Mouse (Mus musculus) testis, adult 2 months (tissue): ENCODE measurements around the gene Lrguk. TPM values are rescaled to one million over a fixed set of nuclear protein-coding genes. Genes with fewer than 3 reads are reported as not detected.

ENCODE experiments used
- H3K27ac ChIP-seq: fragments of 200-500 bp; 2 replicates; pipeline ENCODE4 v1.5.1; 2012; ENCODE audit warnings: low read depth, low read length; ENCODE audit not compliant: control insufficient read depth, insufficient read depth
- H3K27me3 ChIP-seq: fragments of 200-500 bp; 2 replicates; pipeline ENCODE4 v1.6.1; 2012; ENCODE audit warnings: mild to moderate bottlenecking, low read length, moderate library complexity; ENCODE audit not compliant: control insufficient read depth, insufficient read depth
- H3K36me3 ChIP-seq: fragments of 200-500 bp; 2 replicates; pipeline ENCODE4 v1.6.1; 2012; ENCODE audit warnings: mild to moderate bottlenecking, low read length; ENCODE audit not compliant: control insufficient read depth, insufficient read depth
- H3K4me1 ChIP-seq: fragments of 200-500 bp; 2 replicates; pipeline ENCODE4 v1.6.1; 2012; ENCODE audit warnings: low read length; ENCODE audit not compliant: control insufficient read depth, insufficient read depth
- H3K4me3 ChIP-seq: fragments of 200-500 bp; 2 replicates; pipeline ENCODE4 v1.5.1; 2012; ENCODE audit warnings: low read depth, mild to moderate bottlenecking, low read length, moderate library complexity, mixed read lengths; ENCODE audit not compliant: control insufficient read depth
- CTCF ChIP-seq: fragments of 200-500 bp; IDR thresholded peaks from 2 replicates; pipeline ENCODE4 v1.5.1; 2012; ENCODE audit warnings: low read depth, mild to moderate bottlenecking, inconsistent platforms, low read length, moderate library complexity; ENCODE audit not compliant: control insufficient read depth, insufficient read depth, insufficient replicate concordance
- POLR2A ChIP-seq: fragments of 200-500 bp; IDR thresholded peaks from 2 replicates; pipeline ENCODE4 v1.6.1; 2012; ENCODE audit warnings: low read depth, mild to moderate bottlenecking, inconsistent platforms, low read length, moderate library complexity; ENCODE audit not compliant: control insufficient read depth
- polyA plus RNA-seq: library from polyadenylated mRNA; depleted of rRNA; stranded (reverse); fragments of >200 nt; gene quantifications from 2 replicates; pipeline ENCODE4 v1.2.3, GENCODE M21; 2012

The Lrguk gene
- polyA plus RNA-seq, 1 experiment, result 18.2 TPM

GRCm38 (mm10) chr6:34096274-34096673, 67.0 kb downstream of the Lrguk start:
- Histone ChIP-seq H3K27ac (no peak overlapping the region), H3K4me3 (no peak overlapping the region), H3K36me3 (no peaks in the 10 kb centered on the region; the same call in 1 of the 2 replicates), H3K4me1 (no peaks in the 10 kb centered on the region), H3K27me3 (no peaks in the 10 kb centered on the region)
- no peak for TF ChIP-seq POLR2A
- TF ChIP-seq CTCF, result no peak

GRCm38 (mm10) chr6:34096905-34097304, 67.7 kb downstream of the Lrguk start:
- Histone ChIP-seq H3K4me1 (no peaks in the 10 kb centered on the region), H3K4me3 (no peak overlapping the region), H3K27ac (no peak overlapping the region), H3K27me3 (no peaks in the 10 kb centered on the region), H3K36me3 (no peaks in the 10 kb centered on the region; the same call in 1 of the 2 replicates)
- TF ChIP-seq CTCF (no peak), POLR2A (no peak)

GRCm38 (mm10) chr6:34099725-34100124, 70.5 kb downstream of the Lrguk start:
- no peaks in the 10 kb centered on the region; the same call in 1 of the 2 replicates for H3K4me1 ChIP-seq
- H3K27me3 ChIP-seq, result no peaks in the 10 kb centered on the region
- H3K4me3 ChIP-seq, result no peak overlapping the region
- TF ChIP-seq CTCF, result no peak
- TF ChIP-seq POLR2A, result no peak
- H3K27ac ChIP-seq, result no peak overlapping the region
- H3K36me3 ChIP-seq, result no peaks in the 10 kb centered on the region

- Histone ChIP-seq H3K27ac (no peak overlapping the region), H3K4me3 (no peak overlapping the region), H3K36me3 (no peaks in the 10 kb centered on the region), H3K27me3 (no peaks in the 10 kb centered on the region), H3K4me1 (no peaks in the 10 kb centered on the region; the same call in 1 of the 2 replicates)
- TF ChIP-seq POLR2A (no peak), CTCF (no peak)
Observed at GRCm38 (mm10) chr6:34101531-34102396, 72.5 kb downstream of the Lrguk start.

GRCm38 (mm10) chr6:34103251-34103920, 74.1 kb downstream of the Lrguk start:
- no peak overlapping the region for H3K4me3 ChIP-seq
- TF ChIP-seq CTCF, result no peak
- no peak for TF ChIP-seq POLR2A
- H3K4me1 ChIP-seq, result no peaks in the 10 kb centered on the region; the same call in 1 of the 2 replicates
- no peaks in the 10 kb centered on the region for H3K27me3 ChIP-seq
- no peak overlapping the region for H3K27ac ChIP-seq
- no peaks in the 10 kb centered on the region for H3K36me3 ChIP-seq

DNA sequence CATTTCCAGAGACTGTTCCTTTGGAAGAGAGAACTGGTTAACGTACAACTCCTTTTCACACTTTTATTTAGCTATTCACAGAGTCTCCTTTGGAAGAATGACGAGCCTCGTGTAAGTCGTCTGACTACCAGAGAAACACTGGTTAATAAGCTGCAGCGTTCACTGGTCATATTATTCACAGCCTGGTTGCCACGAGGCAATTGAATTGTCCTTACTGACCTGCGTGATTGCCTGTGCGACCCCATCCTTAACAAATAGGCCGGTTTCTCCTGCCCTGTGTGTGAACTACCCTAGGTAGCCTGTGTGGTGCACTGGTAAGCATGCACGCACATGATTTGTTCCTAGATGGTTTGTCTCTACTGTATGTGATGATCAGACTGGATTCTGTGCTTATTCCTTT, 81.3 kb downstream of the Lrguk start:
- Histone ChIP-seq H3K27ac (no peak overlapping the region), H3K36me3 (no peaks in the 10 kb centered on the region), H3K4me1 (no peaks in the 10 kb centered on the region), H3K27me3 (no peaks in the 10 kb centered on the region), H3K4me3 (no peak overlapping the region)
- TF ChIP-seq POLR2A (no peak), CTCF (no peak)

GRCm38 (mm10) chr6:34111406-34111805, 82.2 kb downstream of the Lrguk start:
- Histone ChIP-seq H3K27me3 (no peaks in the 10 kb centered on the region), H3K27ac (no peak overlapping the region), H3K36me3 (no peaks in the 10 kb centered on the region), H3K4me1 (no peaks in the 10 kb centered on the region), H3K4me3 (no peak overlapping the region)
- TF ChIP-seq CTCF (no peak), POLR2A (no peak)
